Mouse (Mus musculus): ENCODE results near the gene Pin1rt1. TPM values are rescaled to one million over a fixed set of nuclear protein-coding genes. Genes with fewer than 3 reads are reported as not detected.

The Pin1rt1 gene
- total RNA-seq, 2 experiments from 2014 or later: not detected

Other genes with a start within 250 kb of the Pin1rt1 start
- 100 to 1,000 TPM; 103 to 108 TPM for gene Hipk3, start 221.9 kb downstream of the Pin1rt1 start, total RNA-seq (2021)
- 10 to 100 TPM; 37.2 to 44.2 TPM for gene Cstf3, start 125.9 kb downstream of the Pin1rt1 start, total RNA-seq (2021)
- gene Tcp11l1, start 4.2 kb downstream of the Pin1rt1 start, total RNA-seq (2021): 10 to 100 TPM; 31.3 to 34.5 TPM
- gene Depdc7, start 26.5 kb upstream of the Pin1rt1 start, total RNA-seq (2021): 1 to 10 TPM; 1.4 to 1.5 TPM
- gene Qser1, start 100.4 kb upstream of the Pin1rt1 start, total RNA-seq (2021): 1 to 10 TPM; 9.0 to 9.5 TPM
- under 1 TPM; 0.56 to 0.68 TPM for gene Prrg4, start 133.5 kb upstream of the Pin1rt1 start, total RNA-seq (2021)
- gene Ccdc73, start 151.4 kb upstream of the Pin1rt1 start, total RNA-seq (2021): 1 to 10 TPM; 1.4 to 1.5 TPM